Mouse (Mus musculus): ENCODE results near the gene Adam10. TPM values are rescaled to one million over a fixed set of nuclear protein-coding genes. Genes with fewer than 3 reads are reported as not detected.
A peak's percentile ranks its signal among the peaks of the same experiment; 100 is the strongest.

Adam10 gene
- total RNA-seq, 2 experiments from 2014 or later, result 311 to 344 TPM

- ATAC-seq (replicated peaks; ENCODE audit: low FRiP score, poor library complexity, severe bottlenecking), result 0 out of 2 replicates have a peak, but pooled peaks have one; percentile 45
Measured at GRCm38 (mm10) chr9:70751504-70752222, 72.9 kb downstream of the Adam10 start.

DNA sequence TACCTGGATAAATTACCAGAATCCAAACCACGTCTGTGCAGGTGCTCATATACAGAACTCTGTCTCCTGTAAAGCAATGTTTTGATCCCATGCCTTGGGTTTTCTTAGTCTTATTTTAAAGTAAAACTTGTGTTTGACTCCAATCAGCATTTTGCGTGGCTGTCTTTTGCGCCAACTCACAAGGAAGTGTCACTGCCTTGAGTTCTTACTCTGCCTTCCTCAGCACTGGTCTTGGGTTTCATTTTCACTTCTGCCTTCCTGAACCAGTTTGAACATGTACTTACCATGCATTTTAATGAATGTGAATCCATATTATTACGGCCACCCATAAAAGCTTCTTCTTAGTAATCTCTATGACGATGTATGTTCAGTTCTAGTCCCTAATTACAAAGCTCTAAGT lies 82.2 kb downstream of the Adam10 start:
- no peak for ATAC-seq (replicated peaks; ENCODE audit: low FRiP score, poor library complexity, severe bottlenecking)

DNA sequence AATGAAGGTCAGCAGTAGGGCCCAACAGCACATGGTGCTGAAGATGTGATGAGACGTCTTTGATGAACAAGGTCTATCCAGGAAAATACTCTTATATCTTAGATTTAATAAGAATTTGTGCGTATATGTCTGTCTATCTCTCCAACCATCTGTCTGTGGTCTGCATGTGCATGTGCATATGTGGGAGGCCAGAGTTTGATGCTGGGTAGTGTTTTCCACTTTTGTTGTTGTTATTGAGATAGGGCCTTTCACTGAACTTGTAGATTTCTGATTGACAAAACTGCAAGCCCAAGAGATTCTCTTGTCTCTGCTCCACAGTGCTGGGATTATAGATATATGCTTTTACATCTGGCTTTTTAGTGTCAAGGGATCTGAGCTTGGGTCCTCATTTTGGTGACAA lies 96.7 kb downstream of the Adam10 start:
- ATAC-seq (replicated peaks; ENCODE audit: low FRiP score, poor library complexity, severe bottlenecking), result no peak

DNA sequence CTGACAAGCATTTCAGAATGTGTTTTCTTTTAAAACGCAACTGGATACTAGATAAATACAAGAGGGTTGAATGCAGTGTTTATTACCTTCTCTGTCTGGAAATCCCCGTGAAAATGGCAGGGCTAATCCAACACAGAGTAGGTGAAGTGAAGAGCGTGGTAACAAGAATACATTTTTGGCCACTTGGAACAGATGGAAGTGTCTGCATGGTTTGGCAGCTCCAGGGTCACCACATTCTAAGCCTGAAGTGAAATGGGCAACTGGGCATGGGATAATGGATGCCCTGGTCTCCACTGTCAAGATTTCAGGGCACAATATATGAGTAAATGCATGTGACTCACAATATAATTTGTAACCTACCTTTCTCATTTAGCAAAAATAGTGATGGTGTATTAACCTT lies 103.4 kb downstream of the Adam10 start:
- ATAC-seq (replicated peaks; ENCODE audit: low FRiP score, poor library complexity, severe bottlenecking), result no peak

DNA sequence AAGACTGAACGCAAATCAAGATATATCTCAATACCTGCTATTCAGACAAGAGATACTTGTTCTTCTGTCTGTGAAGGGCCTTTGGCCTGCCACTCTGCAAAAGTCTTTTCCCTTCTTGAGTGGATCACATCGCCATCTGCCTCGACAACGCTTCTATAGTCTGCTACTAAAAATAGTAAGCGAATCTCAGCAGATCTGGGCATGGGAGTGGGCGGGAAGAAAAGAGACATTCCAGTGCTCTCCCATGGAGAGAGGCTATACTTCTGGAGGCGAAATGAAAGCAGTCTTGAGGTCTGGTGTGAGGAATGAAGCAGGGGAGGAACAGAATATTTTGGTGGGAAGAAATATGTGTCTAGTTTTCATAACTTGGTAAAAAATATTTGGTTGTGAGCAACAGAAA lies 109.9 kb downstream of the Adam10 start:
- no peak for ATAC-seq (replicated peaks; ENCODE audit: low FRiP score, poor library complexity, severe bottlenecking)

- no peak for ATAC-seq (replicated peaks; ENCODE audit: low FRiP score, poor library complexity, severe bottlenecking)
Measured at GRCm38 (mm10) chr9:70790621-70791020, 111.8 kb downstream of the Adam10 start.

DNA sequence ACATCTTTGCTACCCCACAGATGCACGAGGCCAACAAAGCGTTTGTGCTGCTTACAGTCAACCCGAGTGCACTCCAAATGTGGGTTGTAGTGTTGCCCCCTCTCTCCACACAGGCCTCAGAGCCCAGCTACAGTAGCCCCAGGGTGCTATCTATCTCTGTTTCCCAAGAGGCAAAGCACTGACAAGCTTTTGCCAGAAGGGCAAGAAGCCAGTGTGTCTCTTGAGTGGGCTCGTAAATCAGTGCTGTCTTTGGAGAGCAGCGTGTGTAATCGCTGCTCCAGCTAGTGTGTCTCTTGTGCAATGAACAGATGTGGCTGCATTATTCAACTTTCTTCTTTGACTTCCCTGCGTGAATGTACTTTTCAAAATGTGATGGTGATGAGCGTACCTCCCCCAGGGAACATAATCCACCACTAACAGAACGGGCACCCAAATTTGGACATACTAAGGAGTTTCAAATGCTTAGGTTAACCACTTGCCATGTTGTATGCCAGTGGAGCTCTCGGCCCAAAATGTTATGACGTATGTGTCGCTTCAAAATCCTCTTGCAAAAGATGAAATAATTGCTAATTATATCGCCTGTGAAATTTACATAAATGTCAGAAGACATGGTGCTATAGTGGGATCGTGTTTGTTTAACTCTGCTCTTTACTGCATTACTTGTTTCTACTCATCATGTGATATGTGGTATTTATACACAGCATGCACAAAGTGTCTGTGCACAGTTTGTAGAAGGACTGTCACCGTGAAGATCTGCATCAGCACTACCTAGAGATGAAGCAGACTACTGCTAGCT lies 116.0 kb downstream of the Adam10 start:
- no peak for ATAC-seq (replicated peaks; ENCODE audit: low FRiP score, poor library complexity, severe bottlenecking)

- ATAC-seq (replicated peaks; ENCODE audit: low FRiP score, poor library complexity, severe bottlenecking), result no peak
Measured at GRCm38 (mm10) chr9:70795439-70795757, 116.6 kb downstream of the Adam10 start.

GRCm38 (mm10) chr9:70800588-70801315 lies 122.0 kb downstream of the Adam10 start:
- no peak for ATAC-seq (replicated peaks; ENCODE audit: low FRiP score, poor library complexity, severe bottlenecking)

- no peak for ATAC-seq (replicated peaks; ENCODE audit: low FRiP score, poor library complexity, severe bottlenecking)
Measured at GRCm38 (mm10) chr9:70801761-70802160, 123.0 kb downstream of the Adam10 start.

DNA sequence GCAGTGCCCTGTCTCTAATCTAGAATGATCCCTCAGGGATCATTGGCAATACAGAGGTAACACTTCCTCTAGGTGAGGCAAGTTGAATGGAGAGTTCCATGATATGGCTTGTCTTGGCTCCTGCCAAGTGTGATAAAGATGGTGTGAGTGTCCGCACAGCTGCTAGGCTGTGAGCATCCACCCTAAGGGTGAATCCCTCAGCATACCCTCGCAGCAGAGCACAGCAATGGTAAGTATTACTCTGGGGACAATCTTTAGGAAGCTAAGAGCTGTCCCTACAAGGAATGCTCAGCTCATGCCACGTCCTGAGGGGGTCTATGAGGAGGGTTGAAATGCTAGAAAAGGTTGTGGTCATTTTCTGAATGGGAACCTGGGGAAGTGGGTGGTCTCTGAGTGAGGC lies 124.0 kb downstream of the Adam10 start:
- no peak for ATAC-seq (replicated peaks; ENCODE audit: low FRiP score, poor library complexity, severe bottlenecking)

- ATAC-seq (replicated peaks; ENCODE audit: low FRiP score, poor library complexity, severe bottlenecking), result peak; percentile 53; the same call in 1 of the 2 replicates
Measured at GRCm38 (mm10) chr9:70806069-70806468, 127.3 kb downstream of the Adam10 start.

GRCm38 (mm10) chr9:70807714-70808113 lies 128.9 kb downstream of the Adam10 start:
- ATAC-seq (replicated peaks; ENCODE audit: low FRiP score, poor library complexity, severe bottlenecking), result no peak

GRCm38 (mm10) chr9:70812551-70812950 lies 133.8 kb downstream of the Adam10 start:
- no peak for ATAC-seq (replicated peaks; ENCODE audit: low FRiP score, poor library complexity, severe bottlenecking)

GRCm38 (mm10) chr9:70816701-70817305 lies 138.0 kb downstream of the Adam10 start:
- ATAC-seq (replicated peaks; ENCODE audit: low FRiP score, poor library complexity, severe bottlenecking), result no peak

DNA sequence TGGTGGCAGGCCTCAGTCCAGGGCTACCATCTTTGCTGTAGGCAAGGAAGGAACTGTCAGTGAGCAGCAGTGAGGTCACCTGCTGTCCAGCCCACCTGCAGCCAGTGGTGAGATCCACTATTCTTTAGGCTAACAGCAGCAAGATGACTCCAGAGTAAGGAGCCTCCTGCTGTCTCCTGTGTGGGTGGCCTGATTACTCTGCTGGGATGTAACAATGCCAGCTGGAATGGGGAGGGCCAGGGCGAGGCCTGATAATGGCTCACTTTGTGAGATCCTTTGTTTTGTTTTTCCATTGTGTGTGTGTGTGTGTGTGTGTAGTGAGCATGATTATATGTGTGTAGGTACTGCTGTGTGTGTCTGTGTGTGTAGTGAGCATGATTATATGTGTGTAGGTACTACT lies 138.6 kb downstream of the Adam10 start:
- no peak for ATAC-seq (replicated peaks; ENCODE audit: low FRiP score, poor library complexity, severe bottlenecking)

DNA sequence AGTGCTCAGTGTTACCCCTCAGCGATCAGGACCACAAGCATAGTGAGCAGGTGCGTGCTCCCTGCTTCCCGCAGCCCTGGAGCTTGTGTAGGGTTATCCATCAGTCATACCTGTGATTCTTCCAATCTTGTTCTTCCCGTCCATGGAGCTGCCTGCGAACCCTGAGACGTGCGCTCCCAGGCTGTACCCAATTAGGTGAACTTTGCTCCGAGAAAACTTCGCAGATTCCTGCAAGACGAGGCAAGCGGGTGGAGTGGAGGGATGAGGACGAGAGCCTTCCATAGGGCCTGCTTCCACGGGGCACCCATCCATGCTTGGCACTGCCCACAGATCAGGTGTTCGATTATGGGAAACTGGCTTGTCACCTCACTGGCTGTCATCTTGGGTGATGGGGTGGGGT lies 139.9 kb downstream of the Adam10 start:
- no peak for ATAC-seq (replicated peaks; ENCODE audit: low FRiP score, poor library complexity, severe bottlenecking)

DNA sequence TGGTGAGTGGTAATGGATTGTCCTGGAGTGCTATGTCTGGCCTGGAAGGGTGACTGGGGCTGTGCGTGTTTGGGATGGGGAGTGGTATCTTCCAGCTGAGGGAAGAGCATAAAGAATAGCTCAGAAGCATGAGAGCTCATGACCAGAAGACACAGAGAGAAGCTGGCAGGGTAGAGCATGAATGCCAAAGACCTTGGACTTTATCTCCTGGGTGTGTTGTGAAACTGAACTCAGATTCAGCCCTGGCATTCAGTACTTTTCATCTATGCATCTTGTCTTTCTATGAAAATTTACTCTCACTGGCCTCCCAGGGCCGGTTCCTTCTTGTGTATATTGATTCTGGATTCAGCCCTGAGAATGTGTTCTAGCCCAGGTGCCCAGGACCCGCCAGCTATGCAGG lies 145.3 kb downstream of the Adam10 start:
- ATAC-seq (replicated peaks; ENCODE audit: low FRiP score, poor library complexity, severe bottlenecking), result no peak

- no peak for ATAC-seq (replicated peaks; ENCODE audit: low FRiP score, poor library complexity, severe bottlenecking)
Measured at GRCm38 (mm10) chr9:70827911-70828310, 149.1 kb downstream of the Adam10 start.

All from erythroblast, adult 5-6 weeks (primary cell).